ENCODE assay signal across 17 mouse cellular contexts in the genomic region with DNA sequence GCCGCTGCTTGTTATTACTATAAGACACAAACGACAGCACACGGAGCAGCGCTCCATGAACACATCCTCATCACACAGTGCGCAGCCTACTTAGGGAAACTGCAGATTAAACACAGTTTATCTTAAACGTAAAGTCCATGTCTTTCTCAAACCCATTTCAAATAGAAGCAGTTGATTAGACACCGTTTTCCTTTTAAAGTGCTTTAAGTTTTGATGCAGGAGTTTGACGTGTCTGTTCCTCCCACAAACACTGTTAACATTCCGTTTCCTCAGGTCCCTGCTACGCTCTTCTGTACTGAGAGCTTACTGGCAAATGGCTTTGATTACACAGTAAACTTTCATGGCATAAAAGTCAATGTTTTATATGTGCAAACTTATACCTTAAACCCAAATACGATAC.
"Had no signal": no experiment of that assay in that cellular context is flagged by ENCODE, and none has a peak within 500 bp of the region (broad histone marks: within the 10 kb centered on the region; RNA-seq: fewer than 3 reads in every experiment).

No protein-coding gene starts in this region.

- DNase-seq: liver, postnatal 0 days; lung, adult 2 months; lung, postnatal 14 days; lung, postnatal 36 days; right cerebral cortex, postnatal 14 days; thymus, adult 2 months; thymus, postnatal 25 days; thymus, postnatal 4 days had no signal

- H3K4me3 ChIP-seq: lung, embryonic 15.5 days; megakaryocyte, embryonic 14.5 days; midbrain, embryonic 12.5 days; midbrain, embryonic 15.5 days; neural tube, embryonic 12.5 days; stomach, embryonic 15.5 days had no signal

- H3K27ac ChIP-seq: lung, embryonic 15.5 days; macrophage; midbrain, embryonic 12.5 days; midbrain, embryonic 15.5 days; neural tube, embryonic 12.5 days; stomach, embryonic 15.5 days; stomach, postnatal 0 days had no signal

- H3K4me2 ChIP-seq: lung, embryonic 15.5 days; midbrain, embryonic 12.5 days; midbrain, embryonic 15.5 days; neural tube, embryonic 12.5 days; stomach, embryonic 15.5 days had no signal

- H3K4me1 ChIP-seq: lung, embryonic 15.5 days; megakaryocyte, embryonic 14.5 days; midbrain, embryonic 15.5 days; neural tube, embryonic 12.5 days; stomach, embryonic 15.5 days had no signal

- H3K9me3 ChIP-seq: lung, embryonic 15.5 days; midbrain, embryonic 12.5 days; midbrain, embryonic 15.5 days; neural tube, embryonic 12.5 days; stomach, embryonic 15.5 days had no signal

- ATAC-seq: liver, postnatal 0 days; lung, postnatal 0 days had no signal

- H3K36me3 ChIP-seq: lung, embryonic 15.5 days; midbrain, embryonic 12.5 days; midbrain, embryonic 15.5 days; neural tube, embryonic 12.5 days; stomach, embryonic 15.5 days had no signal

- H3K9ac ChIP-seq: liver, postnatal 0 days; lung, embryonic 15.5 days; midbrain, embryonic 12.5 days; midbrain, embryonic 15.5 days; neural tube, embryonic 12.5 days; stomach, embryonic 15.5 days had no signal

- H3K27me3 ChIP-seq: lung, embryonic 15.5 days; megakaryocyte, embryonic 14.5 days; midbrain, embryonic 12.5 days; midbrain, embryonic 15.5 days; neural tube, embryonic 12.5 days; stomach, embryonic 15.5 days had no signal
